Mouse (Mus musculus) lung, postnatal 10 days (tissue): Measurements from ENCODE around the gene Ercc5.

Source experiments
- DNase-seq: peaks from one replicate; pipeline ENCODE4 v3.0.0; 2021

Ercc5 gene

GRCm38 (mm10) chr1:44147563-44148381 lies at the start of gene Ercc5:
Gene Ercc5 (plus strand): TSS chr1:44147744.
- DNase-seq = peak; percentile 90

DNA sequence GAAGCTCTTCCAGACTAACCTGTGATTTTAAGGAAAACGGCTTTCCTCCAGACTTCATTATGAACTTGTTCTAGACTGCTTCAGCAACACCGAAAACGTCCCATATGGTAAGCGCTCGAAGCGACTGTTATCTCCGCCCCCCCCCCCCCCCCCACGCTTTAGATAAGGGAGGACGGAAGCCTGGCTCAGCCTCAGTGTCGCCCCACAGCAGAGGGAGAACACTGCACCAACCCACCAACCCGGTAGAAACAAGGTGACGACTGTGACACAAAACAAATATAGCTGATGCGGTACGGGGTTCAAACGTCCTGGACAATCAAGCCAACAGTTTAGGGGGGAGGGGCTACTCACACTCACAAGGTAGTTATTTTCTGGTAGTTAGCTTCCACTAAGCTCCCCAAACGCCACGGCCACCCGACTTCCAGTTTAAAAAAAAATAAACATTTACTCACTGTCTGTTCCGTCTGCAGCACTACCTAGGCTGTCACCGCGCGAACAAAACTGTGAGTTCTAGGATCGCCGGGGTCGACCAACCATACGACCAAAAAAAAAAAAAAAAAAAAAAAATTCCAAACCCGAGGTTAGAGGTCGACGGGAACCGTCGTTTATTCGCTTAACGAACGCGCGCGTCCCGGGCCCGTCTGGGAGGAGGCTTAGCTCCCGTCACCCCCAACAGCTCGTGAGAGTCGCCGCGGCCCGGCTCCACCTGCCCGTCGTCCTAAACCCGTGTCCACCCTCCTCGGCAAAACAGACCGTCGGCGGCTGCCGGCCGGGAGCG lies 45.9 kb upstream of the Ercc5 start:
- DNase-seq = peak; percentile 38

DNA sequence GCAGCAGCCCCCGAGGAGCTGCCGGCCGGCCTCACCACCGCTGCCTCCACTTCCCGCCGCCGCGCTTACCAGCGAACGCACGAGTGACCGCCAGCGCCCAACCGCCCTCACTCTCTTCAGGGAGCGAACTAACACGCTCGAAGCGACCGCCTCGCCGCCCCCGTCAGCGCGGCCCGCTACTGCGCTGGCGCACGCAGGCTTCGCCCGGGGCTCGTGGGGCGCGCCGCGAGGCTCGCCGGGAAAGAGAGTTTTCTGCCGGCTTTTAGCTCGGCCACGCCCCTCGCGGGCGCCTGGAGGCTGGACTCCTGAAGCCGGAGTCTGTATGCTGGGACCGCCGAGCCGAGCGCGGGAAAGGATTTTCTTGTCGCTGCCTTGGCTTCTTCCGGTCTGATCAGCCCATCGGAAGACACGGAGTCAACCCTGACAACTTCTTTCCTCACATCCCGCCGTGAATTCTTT lies 45.3 kb upstream of the Ercc5 start, which contains the start of gene Tex30:
Tex30 (minus strand) TSS at position 183 of the 459 bp plus-strand sequence.
- DNase-seq = peak; percentile 96

- no peak for DNase-seq
These were observed 44.6 kb upstream of the Ercc5 start for GRCm38 (mm10) chr1:44102939-44103338.

DNA sequence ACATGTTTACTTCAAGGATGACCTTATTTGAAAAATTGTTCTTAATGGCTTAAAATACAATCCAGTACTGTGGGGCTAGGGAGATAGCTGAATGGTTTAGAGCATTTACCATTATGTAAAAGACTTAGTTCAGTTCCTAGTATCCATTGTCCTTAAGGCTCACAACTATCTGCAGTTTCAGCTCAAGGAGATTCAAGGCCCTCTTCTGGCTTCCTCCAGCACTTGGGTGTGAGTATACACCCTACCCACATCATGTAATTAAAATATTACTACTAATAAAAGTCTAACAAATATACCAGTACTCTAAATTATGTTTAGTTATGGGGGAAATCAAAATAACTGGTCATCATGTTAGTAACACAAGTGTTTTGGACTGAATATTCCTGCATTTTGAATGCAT lies 30.0 kb upstream of the Ercc5 start:
- no peak for DNase-seq

DNA sequence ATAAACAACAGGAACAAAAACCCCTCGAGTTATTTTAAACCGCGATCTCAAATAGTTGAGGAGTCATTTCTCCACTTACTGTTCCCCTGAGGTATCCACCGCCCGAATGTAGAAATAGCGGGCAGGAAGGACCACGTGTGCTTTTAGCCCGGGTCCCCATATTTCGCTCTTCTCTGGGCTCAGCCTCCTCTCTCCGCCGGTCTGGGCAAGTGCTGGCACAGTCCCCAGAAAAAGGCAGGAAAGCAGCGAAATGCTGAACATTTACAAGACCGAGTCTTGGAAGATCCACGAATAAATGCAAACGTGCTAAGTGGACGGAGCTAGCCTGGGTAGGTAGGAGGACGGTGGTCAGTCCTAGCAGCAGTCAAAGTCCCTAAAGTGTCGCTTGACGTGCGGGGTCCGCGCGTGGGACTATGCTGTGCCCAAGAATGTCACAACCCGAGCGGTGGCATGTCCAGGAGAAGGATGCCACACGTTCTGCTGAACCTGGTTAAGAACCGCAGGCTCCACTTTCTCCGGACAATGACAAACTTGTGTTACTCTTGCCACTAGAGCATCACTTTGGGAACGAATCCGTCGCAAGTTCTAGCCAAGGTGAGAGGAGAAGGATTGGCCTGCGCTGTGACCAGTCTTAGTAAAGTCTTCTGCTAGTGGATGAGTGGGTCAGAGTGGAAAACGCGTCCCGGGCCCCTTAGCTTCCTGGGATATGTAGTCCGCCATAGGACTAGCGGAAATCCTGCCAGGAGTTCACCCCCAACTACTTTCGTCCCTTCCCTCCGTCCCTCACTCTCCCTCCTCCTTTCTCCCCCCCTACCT lies 29.1 kb upstream of the Ercc5 start, which contains the start of the genes Kdelc1 and Bivm:
Kdelc1 (minus strand) TSS at position 570 of the 816 bp plus-strand sequence.
Bivm (plus strand) TSS at position 719 of the 816 bp plus-strand sequence.
- DNase-seq = peak; percentile 95

- peak; percentile 93 for DNase-seq
These were observed 28.1 kb upstream of the Ercc5 start for GRCm38 (mm10) chr1:44119201-44120073.

DNA sequence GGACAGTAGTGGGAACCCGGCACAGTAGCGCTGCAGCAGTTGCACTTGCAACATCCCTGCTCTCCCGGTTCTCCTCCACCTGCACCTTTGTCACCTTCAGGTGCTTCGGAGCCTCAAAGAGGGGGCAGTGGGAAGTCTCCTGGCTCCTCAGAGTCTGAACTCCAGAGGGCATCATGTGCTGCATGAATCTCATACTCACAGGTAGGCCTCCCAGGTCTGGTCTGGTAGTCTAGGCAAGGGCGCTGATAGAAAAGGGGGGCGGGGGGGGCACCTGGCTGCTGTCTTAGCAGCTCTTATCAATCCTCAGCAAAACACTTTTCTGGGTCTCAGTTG lies 27.5 kb upstream of the Ercc5 start:
- no peak for DNase-seq

DNA sequence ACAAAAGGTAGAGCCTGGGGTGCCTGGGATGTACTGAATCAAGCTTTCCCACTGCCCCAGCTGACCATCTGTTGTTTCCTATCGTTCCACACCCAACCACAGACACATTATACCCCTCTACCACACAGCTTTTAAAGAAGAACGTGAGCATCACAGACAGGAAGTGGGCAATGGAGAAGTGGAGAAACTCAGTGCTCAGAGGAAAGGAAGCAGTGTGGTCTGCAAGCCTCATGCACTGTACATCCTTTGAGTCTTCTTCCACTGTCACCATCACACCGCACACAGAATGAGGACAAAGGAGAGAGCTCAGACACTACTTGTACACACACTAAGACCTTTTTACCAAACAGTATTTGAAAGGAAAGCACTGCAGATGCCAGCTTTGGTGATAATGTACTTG lies 25.3 kb upstream of the Ercc5 start:
- DNase-seq = no peak

DNA sequence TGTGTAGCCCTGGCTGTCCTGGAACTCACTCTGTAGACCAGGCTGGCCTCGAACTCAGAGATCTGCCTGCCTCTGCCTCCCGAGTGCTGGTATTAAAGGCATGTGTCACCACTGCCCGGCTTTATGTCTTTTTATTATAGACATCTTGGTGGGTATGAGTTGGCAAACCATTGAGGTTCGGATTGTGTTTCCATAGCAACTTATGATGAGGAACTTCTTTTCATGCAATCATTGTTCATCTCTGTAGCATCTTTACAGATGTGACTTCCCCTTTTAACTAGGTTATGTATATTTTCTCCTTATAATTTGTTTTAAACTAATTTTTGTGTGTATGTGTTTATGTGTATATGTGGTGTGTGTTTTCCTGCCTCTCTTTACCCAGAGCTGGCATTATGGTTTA lies 22.0 kb upstream of the Ercc5 start:
- DNase-seq = no peak

DNA sequence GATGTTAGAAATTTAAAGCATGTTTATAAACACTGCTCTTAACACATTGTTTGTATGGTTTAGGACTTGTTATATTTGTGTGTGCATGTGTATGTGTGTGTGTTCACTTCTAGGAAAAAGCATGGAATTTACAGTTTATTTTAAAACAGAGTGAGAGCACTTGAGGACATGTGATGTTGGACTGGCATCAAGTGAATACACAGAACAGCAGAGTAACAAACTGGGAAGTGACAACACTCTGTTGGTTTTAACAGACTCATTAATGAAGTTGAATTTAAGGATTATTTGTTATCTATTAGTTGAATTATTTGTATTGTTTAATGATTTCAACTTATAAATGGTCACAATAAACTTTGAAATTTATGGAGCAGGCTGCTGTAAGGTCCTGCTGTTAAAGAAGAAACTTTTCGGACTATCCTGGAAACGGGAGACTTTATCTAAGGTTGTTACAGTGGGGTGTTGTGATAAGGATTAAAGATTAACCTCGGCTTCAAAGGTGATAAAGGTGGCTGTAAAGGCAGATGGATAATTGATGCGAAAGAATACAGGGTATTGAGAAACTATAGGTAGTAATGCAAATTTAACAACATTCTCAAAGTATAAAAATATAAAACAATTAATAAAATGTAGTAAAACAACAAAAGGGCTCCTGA lies 17.5 kb upstream of the Ercc5 start:
- DNase-seq = no peak

DNA sequence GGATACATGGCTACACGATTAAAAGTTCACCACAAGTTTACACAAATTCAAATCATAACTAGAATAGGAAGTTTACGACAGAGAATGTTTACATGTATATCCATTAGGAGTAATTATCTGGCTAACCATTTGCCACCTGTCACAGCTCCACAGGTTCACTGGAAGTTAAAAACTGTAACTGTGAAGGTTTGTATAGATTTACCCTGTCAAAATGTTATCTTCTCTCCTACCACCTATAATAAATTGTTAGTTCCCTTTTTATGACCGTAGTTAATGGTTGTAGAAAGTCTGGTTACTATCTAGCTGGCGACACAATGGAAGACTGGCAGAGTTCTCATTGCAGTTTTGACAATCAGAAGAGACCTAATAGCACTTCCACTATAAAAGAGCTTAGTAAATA lies 7.3 kb upstream of the Ercc5 start:
- no peak for DNase-seq

DNA sequence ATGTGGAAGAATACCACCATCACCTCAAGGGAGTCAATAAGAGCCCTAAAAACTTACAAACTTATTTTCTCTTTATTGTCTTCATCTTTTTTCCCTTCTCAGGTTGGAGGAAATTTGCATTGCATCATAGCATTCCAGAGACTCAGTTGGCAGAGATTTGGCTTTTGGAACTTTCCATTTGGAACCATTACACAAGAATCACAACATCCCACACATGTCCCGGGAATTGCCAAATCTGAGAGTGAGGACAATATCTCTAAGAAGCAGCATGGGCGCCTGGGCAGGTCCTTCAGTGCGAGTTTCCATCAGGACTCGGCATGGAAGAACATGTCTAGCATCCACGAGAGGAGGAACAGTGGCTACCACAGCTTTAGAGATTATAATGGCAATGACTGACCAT lies 4.8 kb upstream of the Ercc5 start:
- no peak for DNase-seq

- no peak for DNase-seq
These were observed 1.2 kb downstream of the Ercc5 start for GRCm38 (mm10) chr1:44148706-44149105.

DNA sequence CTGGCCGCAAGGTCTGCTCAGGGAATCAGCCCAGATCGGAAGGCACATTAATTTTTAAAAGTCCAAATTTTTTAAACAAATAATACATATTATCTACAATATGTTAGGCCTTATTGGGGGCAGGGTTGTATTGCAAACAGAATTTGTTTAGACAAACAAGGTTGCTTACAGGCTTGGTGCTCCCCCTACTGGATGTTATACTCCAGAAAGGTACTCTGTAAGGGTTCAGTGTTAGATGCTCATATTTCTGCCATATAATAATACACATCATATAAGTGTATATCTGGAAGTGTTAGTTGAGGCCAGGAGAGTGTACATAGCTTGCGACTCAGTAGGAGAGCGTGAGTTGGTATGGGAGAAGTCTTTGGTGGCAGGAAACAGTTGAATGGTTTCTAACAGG lies 7.7 kb downstream of the Ercc5 start:
- DNase-seq = peak; percentile 13

DNA sequence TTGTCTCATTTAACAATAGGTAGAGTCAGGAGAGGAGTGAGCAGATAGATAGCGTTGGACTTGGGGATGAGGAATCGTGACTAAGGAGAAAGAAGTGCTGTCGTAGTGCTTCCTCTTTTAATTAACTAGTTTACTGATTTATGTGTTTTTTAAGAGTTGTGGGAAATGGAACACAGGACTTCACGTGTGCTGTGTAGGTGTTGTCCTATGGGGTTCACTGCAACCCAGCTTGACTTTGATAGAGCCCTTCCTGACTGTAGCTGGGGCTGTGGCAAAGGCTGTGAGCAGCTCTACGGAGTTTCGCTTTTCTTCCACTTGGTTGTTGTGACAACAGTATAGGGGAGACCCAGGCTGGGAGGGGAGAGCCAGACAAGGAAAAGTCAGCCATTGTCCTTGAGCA lies 10.8 kb downstream of the Ercc5 start:
- DNase-seq = no peak

- no peak for DNase-seq
These were observed 14.3 kb downstream of the Ercc5 start for GRCm38 (mm10) chr1:44161818-44162217.

GRCm38 (mm10) chr1:44162389-44162788 lies 14.8 kb downstream of the Ercc5 start:
- DNase-seq = no peak

- DNase-seq = no peak
These were observed 20.4 kb downstream of the Ercc5 start for GRCm38 (mm10) chr1:44167859-44168383.

DNA sequence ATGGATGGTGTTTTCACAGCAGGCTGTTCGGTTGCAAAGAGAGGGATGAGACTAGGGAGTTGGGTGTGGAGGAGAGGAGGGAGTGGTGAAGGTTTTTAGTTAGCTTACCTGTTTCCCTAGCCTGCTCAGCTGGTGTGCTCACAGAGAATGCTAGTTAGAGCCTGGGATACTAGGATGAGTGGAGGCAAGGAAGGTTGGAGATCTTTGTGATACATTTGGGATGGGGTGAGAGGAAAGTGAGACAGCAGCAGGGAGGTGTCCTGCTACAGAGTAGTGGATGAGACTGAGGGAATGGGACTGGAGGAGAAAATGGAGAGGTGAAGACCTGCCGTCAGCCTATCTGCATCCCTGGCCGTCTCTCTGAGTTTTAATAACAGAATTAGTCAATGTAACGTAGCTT lies 25.1 kb downstream of the Ercc5 start:
- DNase-seq = no peak

- no peak for DNase-seq
These were observed 26.4 kb downstream of the Ercc5 start for GRCm38 (mm10) chr1:44173903-44174302.
